Mouse (Mus musculus) telencephalon, adult 2 months (tissue): Measurements from ENCODE around the gene Immt.

Experiments used
- DNase-seq: peaks from one replicate; pipeline ENCODE4 v3.0.0-alpha.2; 2011; ENCODE audit warnings: low read depth, low spot score

Gene Immt

DNA sequence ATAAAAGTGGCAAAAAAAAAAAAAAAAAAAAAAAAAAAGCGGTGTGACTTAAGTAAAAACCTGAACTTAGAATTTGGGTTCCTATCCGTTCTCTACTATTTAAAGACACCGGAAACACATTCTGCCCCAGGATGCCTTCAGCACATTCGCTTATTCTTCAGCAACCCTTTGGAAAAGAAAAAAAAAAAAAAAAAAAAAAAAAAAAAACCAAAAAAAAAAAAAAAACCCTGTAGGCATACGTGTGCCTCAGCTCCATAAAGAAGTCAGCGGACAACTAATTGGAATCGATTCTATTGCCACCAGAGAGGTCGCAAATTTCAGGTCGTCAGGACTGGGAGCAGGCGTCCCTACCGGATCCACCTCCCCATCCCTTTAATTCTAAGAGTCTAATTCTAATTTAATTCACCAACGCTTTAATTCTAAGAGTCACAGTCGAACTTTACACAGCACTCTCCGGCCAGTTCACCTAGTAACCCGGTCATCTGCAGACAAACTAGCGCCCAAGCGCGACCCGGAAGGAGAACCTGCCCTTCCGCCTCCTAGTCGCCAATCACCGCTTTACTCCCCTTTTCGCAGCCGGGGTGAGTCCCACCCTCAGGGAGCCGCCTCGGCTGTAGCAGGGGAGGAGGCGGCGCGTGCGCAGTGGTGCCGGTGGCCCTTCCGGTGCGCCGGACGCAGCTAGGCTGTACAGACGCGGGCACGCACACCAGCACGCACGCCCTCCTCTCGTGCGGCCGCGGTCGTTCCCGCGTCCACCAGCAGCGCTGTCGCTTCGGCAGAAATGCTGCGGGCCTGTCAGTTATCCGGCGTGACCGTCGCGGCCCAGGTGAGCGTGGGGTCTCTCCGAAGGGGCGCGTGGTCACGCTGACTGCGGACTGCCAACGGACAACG lies at the start of gene Immt:
TSS of gene Immt (plus strand) at position 642 of the 891 bp plus-strand sequence.
- DNase-seq: peak; percentile 97

DNA sequence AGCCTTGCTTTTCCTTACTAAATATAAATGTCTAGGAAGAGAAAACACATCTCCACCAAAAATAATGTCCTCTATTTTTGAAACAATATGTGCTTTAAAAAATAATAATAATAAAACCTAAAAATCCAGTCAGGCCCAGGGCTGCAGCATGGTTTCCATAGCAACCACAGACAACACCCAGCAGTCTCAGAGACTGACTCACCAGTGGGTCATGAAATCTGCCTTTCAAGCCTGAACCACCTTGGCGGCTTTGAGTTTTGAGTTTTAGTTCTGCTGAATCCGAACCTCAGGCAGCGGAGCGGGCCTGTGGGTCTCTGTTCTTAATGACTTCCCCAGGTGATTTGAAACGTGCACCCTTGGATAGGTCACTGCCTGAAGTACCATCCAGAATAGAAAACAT lies 48.0 kb upstream of the Immt start:
- DNase-seq: no peak

DNA sequence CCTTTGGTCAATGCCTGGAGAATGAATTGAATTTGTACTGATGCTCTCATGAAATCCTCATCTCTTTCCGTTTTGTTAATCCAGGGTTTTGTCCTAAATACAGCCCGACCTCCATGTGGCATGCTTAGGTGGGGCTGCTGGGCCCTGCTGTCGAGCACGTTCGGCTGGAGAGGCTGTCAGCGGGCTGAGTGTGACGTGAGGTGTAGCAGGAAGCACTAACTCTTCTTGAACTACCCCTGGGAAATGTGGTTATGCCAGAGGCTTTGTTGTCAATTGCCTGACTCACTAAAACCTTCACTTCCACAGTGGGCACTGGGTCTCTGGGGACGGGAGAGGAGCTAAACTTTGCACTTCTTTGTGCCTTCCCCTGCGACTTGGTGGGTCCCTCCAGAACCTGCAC lies 42.8 kb upstream of the Immt start:
- DNase-seq: no peak

DNA sequence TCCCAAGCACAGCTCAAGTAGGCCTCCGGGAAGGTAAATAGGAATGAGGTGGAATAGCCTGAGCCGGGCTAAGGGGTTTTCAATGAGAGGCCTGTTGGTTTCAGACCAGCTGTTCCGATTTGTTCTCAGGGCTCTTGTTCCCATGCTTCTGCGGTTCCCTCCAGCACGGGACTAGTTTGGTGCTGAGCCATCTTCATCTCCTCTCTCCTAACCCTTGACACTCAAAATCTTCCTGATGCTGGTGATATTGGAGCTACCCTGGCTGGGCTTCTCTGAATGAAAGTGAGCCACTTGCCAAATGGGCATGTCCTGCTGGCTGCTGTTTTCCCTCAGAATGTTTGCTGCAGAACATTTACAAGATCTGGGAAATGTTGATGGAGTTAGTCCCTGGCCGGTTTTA lies 39.4 kb upstream of the Immt start:
- no peak for DNase-seq

DNA sequence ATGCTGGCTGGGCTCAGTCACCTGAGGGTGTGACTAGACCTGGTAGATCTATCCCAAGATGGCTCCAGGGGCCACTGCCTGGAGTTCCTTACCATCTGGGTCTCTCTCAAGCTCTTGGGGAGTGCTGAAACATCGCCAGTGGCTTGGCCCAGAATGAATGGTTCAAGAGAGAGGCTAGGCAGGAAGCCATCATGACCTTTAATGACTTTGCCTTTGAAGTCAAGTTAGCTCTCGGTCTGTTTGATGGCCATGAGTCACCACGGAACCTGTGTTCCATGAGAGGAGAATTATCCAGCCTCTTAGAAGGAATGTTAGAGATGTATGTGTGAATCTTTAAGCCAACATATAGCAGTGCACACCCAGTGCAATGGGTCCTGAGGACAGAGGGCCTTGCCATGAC lies 31.7 kb upstream of the Immt start:
- DNase-seq: no peak

DNA sequence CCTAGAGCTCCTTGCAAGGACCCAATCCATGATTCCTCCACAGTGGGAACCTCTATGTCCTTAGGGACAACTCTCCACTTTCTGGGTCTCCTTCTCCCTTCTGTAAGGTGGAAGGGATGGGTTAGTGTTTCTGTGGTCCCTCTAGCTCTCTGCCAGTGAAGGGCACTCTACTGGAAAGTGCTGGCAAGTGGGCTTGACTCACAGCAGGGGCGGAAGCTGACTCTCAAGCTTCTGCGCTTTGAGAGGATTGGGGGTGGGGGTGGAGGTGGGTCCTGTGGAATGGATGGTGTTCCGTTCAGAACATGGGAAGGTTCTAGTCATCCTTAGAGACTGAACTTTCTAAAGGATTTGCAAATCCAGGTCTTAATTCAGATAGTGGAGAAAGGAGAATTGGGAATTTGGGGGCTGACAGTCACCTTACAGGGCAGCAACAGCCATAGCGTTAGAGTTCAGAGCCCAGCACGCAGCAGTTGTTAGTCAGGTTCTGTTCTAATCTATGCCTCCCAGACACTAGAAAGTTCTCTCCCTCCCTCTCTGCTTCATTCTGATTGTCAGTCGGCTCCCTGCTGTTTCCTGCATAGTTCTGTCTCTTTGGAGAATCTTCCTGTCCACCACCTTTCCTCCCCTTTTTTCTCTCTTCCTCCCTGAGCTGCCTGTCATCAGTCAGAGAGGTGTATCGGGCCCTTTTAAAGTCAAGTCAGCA lies 30.0 kb upstream of the Immt start:
- DNase-seq: no peak

DNA sequence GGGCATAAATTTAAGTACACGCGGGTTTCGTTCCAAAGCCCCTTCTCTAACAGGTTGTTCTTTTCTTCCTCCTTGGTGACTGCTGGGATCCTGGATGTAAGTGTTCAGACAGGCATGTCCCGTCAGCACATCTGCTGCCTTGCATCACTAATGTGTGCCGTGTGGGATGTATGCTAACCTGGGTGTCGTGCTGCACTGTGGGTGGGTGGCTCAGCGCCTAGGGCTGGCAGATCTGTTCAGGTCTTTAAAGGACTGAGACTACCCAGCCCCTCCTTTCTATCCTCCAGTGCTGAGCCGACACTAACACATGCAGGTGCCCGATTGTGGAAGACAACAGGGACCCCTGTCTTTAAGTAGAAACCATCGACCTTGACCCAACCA lies 29.4 kb upstream of the Immt start:
- peak; percentile 72 for DNase-seq

DNA sequence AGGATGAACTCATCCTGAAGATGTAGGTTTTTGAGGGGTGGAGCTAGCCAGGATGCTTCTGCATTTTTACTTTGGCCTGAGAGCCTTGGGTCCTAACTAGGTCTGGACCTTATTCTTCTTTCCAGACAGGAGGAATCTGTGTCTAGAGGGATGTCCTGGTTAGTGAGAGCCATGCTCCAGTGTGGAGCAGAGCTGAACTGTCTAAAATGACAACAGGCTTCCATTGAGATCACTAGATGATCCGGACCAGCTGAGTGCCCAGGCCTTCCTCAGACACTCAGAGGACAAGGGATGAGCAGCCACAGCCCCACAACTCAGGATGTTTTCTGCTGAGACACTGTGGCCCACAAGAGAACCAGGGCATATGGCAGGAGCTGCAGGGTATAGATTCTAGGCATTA lies 27.5 kb upstream of the Immt start:
- DNase-seq: no peak

DNA sequence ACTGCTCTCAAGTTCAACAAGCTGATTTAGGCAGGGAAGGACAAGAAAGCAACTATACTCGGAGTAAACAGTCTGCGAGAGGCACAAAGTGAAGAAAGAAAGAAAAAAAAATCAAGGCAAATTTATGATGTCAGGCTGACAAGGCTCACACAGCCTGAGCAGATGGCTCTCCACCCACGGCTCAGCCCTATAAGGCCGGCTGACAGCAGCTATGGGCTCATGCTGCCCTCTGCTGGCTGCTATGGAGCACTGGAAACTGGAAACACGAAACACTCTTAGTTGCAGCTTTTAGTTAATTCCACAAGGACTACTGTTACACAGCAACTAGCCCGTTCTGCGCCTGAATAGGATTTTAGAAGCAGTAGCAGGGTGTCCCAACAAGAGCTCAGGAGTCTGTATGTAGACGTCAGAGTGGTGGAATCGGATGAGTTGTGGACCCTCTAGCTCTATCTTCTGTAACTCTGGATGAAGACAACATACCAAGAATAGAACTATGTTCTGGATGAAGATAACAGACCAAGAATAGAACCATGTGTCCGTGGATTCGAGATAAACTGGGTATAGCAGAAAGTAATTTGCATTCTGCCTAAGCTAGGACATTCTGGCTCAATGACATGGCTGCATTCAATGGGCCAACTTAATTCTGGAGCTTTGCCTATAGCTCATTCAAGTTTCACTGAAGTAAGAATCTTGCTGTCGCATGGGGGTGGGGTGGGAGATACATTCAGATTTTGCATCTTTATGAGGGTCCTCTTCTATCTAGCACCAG lies 26.9 kb upstream of the Immt start:
- DNase-seq: peak; percentile 91

DNA sequence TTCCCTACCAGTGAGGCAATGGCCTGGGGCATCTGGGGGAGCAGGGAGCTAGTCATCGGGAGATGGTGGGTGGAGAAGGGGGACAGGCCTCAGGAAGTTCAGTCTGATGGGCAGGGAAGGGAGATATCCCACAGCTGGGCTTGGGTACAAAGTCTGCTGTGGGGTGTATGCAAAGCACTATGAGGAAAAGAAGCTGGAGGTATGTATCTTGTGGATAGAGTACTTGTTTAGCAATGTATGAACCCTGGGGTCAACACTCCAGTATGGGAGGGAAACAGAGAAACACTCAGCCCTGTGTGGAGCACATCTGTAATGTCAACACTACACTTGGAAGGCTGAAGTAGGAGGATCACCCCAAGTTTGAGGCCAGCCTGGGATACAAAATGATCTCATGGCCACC lies 24.4 kb upstream of the Immt start:
- no peak for DNase-seq

DNA sequence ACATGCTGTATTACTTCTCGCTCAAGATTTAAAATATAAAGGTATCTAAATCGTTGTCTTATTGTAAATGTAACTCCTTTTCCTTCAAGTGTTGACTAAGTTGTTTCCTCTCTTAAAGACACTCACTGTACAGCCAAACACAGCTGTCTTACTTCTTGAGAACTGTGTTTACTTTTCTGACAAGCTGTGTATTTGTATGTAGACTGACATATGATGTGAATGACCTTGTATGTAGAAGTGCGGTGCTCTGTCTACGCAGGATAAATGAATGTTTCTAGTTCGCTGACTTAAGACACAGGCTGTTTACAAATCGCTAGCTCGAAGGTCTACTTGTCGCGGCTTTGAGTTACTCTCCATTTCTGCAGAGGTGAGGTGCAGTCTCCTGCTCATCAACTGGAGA lies 21.2 kb upstream of the Immt start:
- no peak for DNase-seq

DNA sequence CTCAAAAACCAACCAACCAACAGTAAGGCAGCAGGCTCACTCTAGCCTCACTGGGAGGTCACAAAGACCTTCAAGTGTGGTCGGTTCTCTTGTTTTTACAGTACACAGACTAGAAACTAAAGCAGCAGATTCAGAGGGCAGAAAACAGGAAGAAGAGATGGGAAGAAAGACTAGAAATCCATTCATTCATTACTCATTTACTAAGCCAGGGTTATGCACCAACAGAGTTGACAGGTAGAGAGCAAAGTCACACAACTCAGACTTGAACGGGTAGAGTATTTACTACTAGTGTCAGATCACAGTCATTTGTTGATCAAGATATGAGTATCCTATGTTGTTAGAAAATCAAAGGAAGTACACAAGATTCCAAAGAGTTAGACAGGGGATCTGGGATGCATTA lies 18.3 kb upstream of the Immt start:
- no peak for DNase-seq

DNA sequence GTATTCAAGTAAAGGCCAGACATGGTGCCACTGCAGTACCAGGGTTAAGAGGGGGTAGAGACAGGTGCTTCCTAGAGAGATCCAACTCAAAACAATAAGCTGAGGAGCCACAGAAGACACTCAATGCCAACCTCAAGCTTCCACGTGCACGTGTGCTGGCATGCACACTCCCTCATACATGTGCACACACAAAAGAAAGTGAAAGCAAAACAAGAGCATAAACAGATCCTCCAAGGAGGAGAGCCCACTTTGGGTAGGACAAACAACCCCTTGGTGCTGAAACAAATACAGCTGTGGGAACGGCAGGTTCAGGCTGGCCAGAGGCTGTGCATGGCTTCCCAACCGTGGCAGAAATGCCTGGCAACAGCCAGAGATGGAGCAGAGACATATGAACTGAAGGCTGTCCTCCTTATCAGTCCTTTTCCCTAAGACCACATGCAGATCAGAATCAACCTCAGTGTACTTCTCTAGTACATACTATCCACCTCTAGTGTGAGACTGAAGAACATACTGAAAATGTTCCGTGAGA lies 11.3 kb upstream of the Immt start:
- no peak for DNase-seq

DNA sequence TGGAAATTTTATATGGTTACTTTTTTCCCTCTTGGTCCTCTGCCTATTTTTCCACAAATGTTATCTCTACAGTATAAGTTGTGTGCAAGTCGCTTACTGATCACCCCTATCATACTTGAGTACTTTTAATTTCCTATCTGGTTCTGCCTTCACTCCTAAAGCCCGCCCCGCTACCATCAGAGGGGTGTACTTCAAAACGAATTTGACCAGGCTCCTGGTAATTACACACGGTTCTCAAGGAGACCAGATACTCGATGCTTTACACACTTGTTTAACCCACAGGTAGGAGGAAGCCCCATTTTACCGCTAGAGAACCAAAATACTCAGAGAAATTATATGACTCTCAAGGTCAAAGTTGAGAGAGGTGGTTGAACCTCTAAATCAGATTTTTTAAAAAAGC lies 8.0 kb upstream of the Immt start:
- DNase-seq: no peak

DNA sequence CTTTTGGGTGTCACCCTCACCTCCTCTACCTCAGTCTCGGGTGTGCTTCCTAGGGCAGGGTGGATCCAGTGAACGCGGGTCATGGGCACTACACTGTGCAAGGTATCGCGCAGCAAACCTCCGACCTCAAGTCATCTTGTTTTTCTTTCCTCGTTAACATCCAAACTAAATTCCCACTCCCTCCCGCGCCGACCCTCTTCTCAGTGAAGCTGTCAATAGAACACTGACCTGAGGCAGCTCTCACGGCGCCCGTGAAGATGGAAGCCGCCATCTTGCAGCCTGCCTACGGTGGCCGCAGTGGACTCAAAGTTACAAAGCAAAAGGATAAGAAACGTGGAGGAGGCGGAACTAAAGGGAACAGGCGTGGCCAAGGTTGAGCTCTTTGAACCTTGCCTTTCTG lies 7.6 kb upstream of the Immt start:
- peak; percentile 87 for DNase-seq

DNA sequence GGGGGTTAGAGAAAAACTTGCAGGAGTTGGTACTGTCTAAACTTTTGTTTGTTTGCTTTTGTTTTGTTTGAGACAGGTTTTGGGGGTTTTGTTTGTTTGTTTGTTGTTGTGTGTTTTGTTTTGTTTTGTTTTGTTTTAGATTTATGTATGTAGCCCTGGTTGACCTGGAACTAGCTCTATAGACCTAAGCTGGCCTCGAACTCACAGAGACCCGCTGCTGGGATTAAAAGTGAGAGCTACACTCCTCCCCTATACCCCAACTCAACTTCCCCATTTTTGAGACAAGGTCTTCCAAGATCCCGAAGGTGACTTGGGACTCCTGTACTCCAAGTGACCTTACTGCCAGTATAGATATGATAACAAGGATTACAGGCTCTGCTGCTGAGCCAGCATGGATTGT lies 7.2 kb upstream of the Immt start:
- DNase-seq: no peak

DNA sequence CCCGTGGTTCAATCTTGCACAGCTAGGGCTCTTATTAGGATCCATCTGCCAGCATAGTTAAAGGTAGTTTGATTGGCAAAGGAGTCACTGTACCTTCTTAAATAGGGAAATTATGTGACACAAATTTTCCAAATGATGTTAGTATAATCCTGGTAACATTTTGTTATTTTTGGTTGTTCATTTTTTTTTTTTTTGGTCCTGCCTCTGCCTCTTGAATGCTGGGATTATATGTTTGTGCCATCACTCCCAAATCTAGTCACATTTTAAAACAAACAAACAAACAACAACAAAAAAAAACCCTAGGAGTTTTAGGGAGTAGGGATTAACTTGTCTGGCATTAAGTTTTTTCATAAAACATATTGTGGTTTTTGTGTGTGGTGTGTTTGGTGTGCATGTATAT lies 4.3 kb upstream of the Immt start, which contains the start of gene Mrpl35:
TSS of gene Mrpl35 (minus strand) at position 101 of the 400 bp plus-strand sequence.
- DNase-seq: no peak

DNA sequence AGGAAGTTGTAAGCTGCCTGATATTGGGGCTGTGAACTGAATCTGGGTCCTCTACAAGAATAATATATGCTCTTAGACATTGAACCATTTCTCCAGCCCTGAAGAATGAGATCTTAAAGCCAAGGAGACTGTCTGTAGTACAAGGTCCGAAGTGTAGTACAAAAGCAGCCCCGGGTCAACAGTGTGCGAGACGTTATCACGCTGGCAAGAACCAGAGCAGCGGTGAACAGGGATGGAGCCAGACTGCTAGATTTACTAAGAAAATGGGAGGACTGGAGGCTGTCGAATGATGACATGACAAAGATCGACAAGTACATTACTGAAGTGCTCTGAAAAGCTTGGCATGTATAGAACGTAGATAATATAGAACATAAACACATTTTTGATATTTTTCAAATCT lies 1.4 kb upstream of the Immt start:
- DNase-seq: no peak

DNA sequence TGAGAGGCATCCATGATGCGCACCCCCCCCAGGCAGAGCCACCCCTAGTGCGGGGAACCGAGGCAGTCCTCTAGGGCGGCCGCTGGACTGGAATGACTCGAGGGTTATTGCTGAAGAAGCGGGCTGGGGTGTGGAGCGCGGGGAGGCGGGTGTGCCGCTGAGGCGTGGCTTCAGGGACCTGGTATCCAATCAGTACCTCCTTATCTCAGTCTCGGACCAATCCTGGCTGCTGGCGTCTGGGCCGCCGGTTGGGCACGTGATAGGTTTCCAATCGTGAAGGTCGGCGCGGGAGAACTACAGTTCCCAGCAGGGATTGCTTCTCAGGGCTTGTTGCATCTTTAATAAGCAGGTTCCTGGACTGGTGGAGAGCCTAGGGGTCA lies 440 bp downstream of the Immt start:
- peak; percentile 96 for DNase-seq

DNA sequence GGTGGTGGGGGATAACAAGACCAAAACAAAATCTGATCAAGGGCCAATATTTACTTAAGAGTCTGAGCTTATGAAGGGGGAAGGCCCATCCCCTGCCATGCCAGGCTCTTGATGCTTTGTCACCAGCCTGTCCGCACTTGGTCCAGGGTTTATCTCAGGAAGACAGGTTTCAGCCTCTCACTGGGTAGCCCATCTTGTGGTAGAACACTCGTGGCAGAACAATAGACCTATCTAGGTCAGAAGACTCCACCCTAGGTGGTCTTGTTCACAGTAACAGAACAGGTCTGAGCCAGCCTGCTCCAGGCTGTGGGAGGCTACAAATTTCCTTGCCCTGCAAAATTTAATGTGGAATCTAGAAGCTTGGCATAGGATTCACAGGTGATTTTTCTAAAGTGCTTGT lies 5.7 kb downstream of the Immt start:
- DNase-seq: no peak

DNA sequence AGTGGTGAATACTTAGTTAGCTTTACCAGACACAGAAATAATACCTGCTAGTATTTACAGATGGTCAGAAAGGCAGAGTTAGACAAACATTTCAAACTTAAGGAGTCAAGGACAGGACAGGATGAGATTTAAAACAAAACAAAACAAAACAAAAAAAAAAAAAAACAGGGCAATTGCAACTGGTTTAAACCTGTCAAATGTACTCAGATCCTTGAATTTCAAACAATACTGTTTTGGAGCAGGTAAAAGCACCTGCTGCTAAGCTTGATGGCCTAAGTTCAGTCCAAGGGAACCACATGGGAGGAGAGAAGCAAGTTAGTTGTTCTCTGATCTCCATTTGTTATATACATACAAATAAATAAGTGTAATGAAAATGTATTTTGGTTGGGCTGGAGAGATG lies 8.7 kb downstream of the Immt start:
- no peak for DNase-seq

DNA sequence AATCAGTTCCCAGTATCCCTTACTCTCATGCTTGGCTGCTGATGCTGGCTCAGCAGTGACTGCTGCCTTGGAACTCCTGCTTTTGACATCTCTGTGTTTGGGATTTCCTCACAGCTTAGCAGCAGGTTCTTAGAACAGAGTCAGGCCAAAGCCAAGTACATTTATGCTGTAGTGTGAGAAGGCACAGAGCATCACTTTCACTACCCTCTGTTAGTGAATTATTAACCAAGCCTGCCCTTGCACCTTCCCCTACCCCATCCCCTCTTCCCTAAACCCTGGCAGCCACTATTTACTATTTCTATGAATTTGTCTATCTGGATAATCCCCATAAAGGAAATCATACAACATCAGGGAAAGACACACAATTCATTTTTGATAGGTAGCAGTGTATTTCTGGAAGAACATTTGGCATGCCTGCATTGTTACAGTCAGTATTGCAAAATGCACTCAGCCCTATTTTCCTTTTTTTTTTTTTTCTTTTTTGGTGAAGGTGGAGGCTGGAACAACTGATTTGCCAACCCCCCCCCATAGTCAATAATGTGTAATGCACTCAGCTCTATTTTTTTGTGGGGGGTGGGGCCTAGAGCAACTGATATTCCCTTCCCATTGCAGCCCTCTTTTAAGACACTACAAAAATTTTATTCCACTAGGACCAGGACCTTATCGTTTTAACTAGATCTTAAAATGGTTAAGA lies 9.6 kb downstream of the Immt start:
- DNase-seq: no peak
